Mouse (Mus musculus) embryonic fibroblast, embryonic 13.5 days (primary cell): Measurements from ENCODE around the gene Creb3l2.

Experiments
- CTCF ChIP-seq: IDR thresholded peaks from 2 replicates; pipeline ENCODE4 v1.5.1; 2011; ENCODE audit warnings: mild to moderate bottlenecking, control low read depth, low read length, moderate library complexity, borderline replicate concordance; ENCODE audit not compliant: insufficient read depth
- POLR2A ChIP-seq: IDR thresholded peaks from 2 replicates; pipeline ENCODE4 v1.6.1; 2011; ENCODE audit warnings: low read depth, mild to moderate bottlenecking, control low read depth, low read length, moderate library complexity

DNA sequence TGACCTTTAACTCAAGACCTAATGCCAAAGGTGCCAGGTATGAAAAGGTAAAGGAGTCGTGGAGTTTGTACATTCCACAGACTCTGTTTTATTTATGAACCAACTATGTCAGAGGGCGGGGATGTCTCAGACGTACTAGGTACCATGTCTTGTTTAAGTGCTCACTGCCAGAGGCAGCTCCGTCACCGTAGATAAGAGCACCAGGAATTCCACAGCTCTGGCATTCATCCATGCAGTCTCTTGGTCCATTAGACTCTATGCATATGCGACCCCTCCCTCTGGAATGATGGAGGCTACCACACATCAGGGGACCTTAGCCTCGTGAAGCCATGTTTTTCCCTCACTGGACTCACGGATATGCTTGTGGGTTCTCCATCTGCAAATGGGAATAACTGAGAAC is 53.0 kb downstream of the Creb3l2 start:
- no peak for TF ChIP-seq CTCF
- no peak for TF ChIP-seq POLR2A
